Mouse (Mus musculus): ENCODE results near the gene Ube2e3. TPM values are rescaled to one million over a fixed set of nuclear protein-coding genes. Genes with fewer than 3 reads are reported as not detected.

Ube2e3 gene
- polyA plus RNA-seq (2014; fragmentation: Nextera tagmentation; extraction: Ambion mirVana), result 248 and 256 TPM in 2 replicates

GRCm38 (mm10) chr2:78867726-78868510 is at the start of gene Ube2e3:
Gene Ube2e3, plus strand, starts transcription at chr2:78868124.
- H3K27me3 ChIP-seq (ENCODE audit: control insufficient read depth, insufficient read depth, low read length), result no peaks in the 10 kb centered on the region
- peak within 1 kb of the TSS; percentile 99 for H3K9ac ChIP-seq (ENCODE audit: low read length)
- peak within 1 kb of the TSS; percentile 96 for H3K27ac ChIP-seq (ENCODE audit: low read depth, low read length)
- peaks cover 6% of the 10 kb centered on the region; the same call in 1 of the 2 replicates for H3K4me1 ChIP-seq (replicated peaks; ENCODE audit: control insufficient read depth, insufficient read depth, low read length)
- H3K4me2 ChIP-seq (ENCODE audit: low read depth, low read length, severe bottlenecking), result peak within 1 kb of the TSS; percentile 59
- DNase-seq (ENCODE audit: low spot score), result no peak
- H3K9me3 ChIP-seq (ENCODE audit: control insufficient read depth, low read length), result no peaks in the 10 kb centered on the region
- H3K4me3 ChIP-seq (ENCODE audit: low read depth, low read length), result peak within 1 kb of the TSS; percentile 86
- WGBS, result 27% methylated on average over 11 of the region's 14 CpGs
- ATAC-seq (replicated peaks; ENCODE audit: low FRiP score), result no peak
- H3K36me3 ChIP-seq (ENCODE audit: control insufficient read depth, insufficient read depth, low read length), result no peaks in the 10 kb centered on the region

- no peaks in the 10 kb centered on the region for H3K27me3 ChIP-seq (ENCODE audit: control insufficient read depth, insufficient read depth, low read length)
- no peaks in the 10 kb centered on the region for H3K9me3 ChIP-seq (ENCODE audit: control insufficient read depth, low read length)
- no peaks in the 10 kb centered on the region for H3K36me3 ChIP-seq (ENCODE audit: control insufficient read depth, insufficient read depth, low read length)
- no peak overlapping the region for H3K9ac ChIP-seq (ENCODE audit: low read length)
- no peak overlapping the region for H3K27ac ChIP-seq (ENCODE audit: low read depth, low read length)
- no peak for DNase-seq (ENCODE audit: low spot score)
- H3K4me1 ChIP-seq (replicated peaks; ENCODE audit: control insufficient read depth, insufficient read depth, low read length), result no peaks in the 10 kb centered on the region
- 91% methylated on average over 3 of the region's 3 CpGs for WGBS
- no peak overlapping the region for H3K4me2 ChIP-seq (ENCODE audit: low read depth, low read length, severe bottlenecking)
- ATAC-seq (replicated peaks; ENCODE audit: low FRiP score), result no peak
- no peak overlapping the region for H3K4me3 ChIP-seq (ENCODE audit: low read depth, low read length)
These were observed 38.0 kb upstream of the Ube2e3 start for GRCm38 (mm10) chr2:78829887-78830286.

GRCm38 (mm10) chr2:78841494-78842224 is 26.3 kb upstream of the Ube2e3 start:
- Histone ChIP-seq H3K4me1 (replicated peaks; ENCODE audit: control insufficient read depth, insufficient read depth, low read length) (no peaks in the 10 kb centered on the region), H3K4me3 (ENCODE audit: low read depth, low read length) (no peak overlapping the region), H3K9ac (ENCODE audit: low read length) (no peak overlapping the region), H3K27ac (ENCODE audit: low read depth, low read length) (no peak overlapping the region), H3K27me3 (ENCODE audit: control insufficient read depth, insufficient read depth, low read length) (no peaks in the 10 kb centered on the region), H3K4me2 (ENCODE audit: low read depth, low read length, severe bottlenecking) (no peak overlapping the region), H3K36me3 (ENCODE audit: control insufficient read depth, insufficient read depth, low read length) (no peaks in the 10 kb centered on the region), H3K9me3 (ENCODE audit: control insufficient read depth, low read length) (no peaks in the 10 kb centered on the region)
- WGBS, result 90% methylated on average over 7 of the region's 7 CpGs
- DNase-seq (ENCODE audit: low spot score) (no peak), ATAC-seq (replicated peaks; ENCODE audit: low FRiP score) (no peak)

GRCm38 (mm10) chr2:78844365-78844764 is 23.6 kb upstream of the Ube2e3 start:
- Histone ChIP-seq H3K9me3 (ENCODE audit: control insufficient read depth, low read length) (no peaks in the 10 kb centered on the region), H3K4me3 (ENCODE audit: low read depth, low read length) (no peak overlapping the region), H3K27ac (ENCODE audit: low read depth, low read length) (no peak overlapping the region), H3K9ac (ENCODE audit: low read length) (no peak overlapping the region), H3K4me2 (ENCODE audit: low read depth, low read length, severe bottlenecking) (no peak overlapping the region), H3K4me1 (replicated peaks; ENCODE audit: control insufficient read depth, insufficient read depth, low read length) (no peaks in the 10 kb centered on the region), H3K36me3 (ENCODE audit: control insufficient read depth, insufficient read depth, low read length) (no peaks in the 10 kb centered on the region), H3K27me3 (ENCODE audit: control insufficient read depth, insufficient read depth, low read length) (no peaks in the 10 kb centered on the region)
- ATAC-seq (replicated peaks; ENCODE audit: low FRiP score), result no peak
- no peak for DNase-seq (ENCODE audit: low spot score)
- WGBS, result 93% methylated on average over 5 of the region's 5 CpGs

- Histone ChIP-seq H3K27me3 (ENCODE audit: control insufficient read depth, insufficient read depth, low read length) (no peaks in the 10 kb centered on the region), H3K27ac (ENCODE audit: low read depth, low read length) (no peak overlapping the region), H3K9ac (ENCODE audit: low read length) (no peak overlapping the region), H3K4me3 (ENCODE audit: low read depth, low read length) (no peak overlapping the region), H3K4me2 (ENCODE audit: low read depth, low read length, severe bottlenecking) (no peak overlapping the region), H3K4me1 (replicated peaks; ENCODE audit: control insufficient read depth, insufficient read depth, low read length) (no peaks in the 10 kb centered on the region), H3K36me3 (ENCODE audit: control insufficient read depth, insufficient read depth, low read length) (no peaks in the 10 kb centered on the region), H3K9me3 (ENCODE audit: control insufficient read depth, low read length) (no peaks in the 10 kb centered on the region)
- ATAC-seq (replicated peaks; ENCODE audit: low FRiP score) (no peak), DNase-seq (ENCODE audit: low spot score) (no peak)
- WGBS, result 91% methylated on average over 12 of the region's 12 CpGs
These were observed 22.6 kb upstream of the Ube2e3 start for GRCm38 (mm10) chr2:78845274-78845673.

GRCm38 (mm10) chr2:78845717-78846116 is 22.2 kb upstream of the Ube2e3 start:
- no peak overlapping the region for H3K27ac ChIP-seq (ENCODE audit: low read depth, low read length)
- no peak overlapping the region for H3K4me3 ChIP-seq (ENCODE audit: low read depth, low read length)
- 81% methylated on average over 10 of the region's 10 CpGs for WGBS
- DNase-seq (ENCODE audit: low spot score) (no peak), ATAC-seq (replicated peaks; ENCODE audit: low FRiP score) (no peak)
- no peaks in the 10 kb centered on the region for H3K4me1 ChIP-seq (replicated peaks; ENCODE audit: control insufficient read depth, insufficient read depth, low read length)
- no peaks in the 10 kb centered on the region for H3K9me3 ChIP-seq (ENCODE audit: control insufficient read depth, low read length)
- H3K36me3 ChIP-seq (ENCODE audit: control insufficient read depth, insufficient read depth, low read length), result no peaks in the 10 kb centered on the region
- H3K4me2 ChIP-seq (ENCODE audit: low read depth, low read length, severe bottlenecking), result no peak overlapping the region
- no peak overlapping the region for H3K9ac ChIP-seq (ENCODE audit: low read length)
- H3K27me3 ChIP-seq (ENCODE audit: control insufficient read depth, insufficient read depth, low read length), result no peaks in the 10 kb centered on the region

GRCm38 (mm10) chr2:78854315-78854714 is 13.6 kb upstream of the Ube2e3 start:
- H3K4me2 ChIP-seq (ENCODE audit: low read depth, low read length, severe bottlenecking), result no peak overlapping the region
- H3K9me3 ChIP-seq (ENCODE audit: control insufficient read depth, low read length), result no peaks in the 10 kb centered on the region
- H3K27me3 ChIP-seq (ENCODE audit: control insufficient read depth, insufficient read depth, low read length), result no peaks in the 10 kb centered on the region
- H3K4me3 ChIP-seq (ENCODE audit: low read depth, low read length), result no peak overlapping the region
- H3K9ac ChIP-seq (ENCODE audit: low read length), result no peak overlapping the region
- H3K4me1 ChIP-seq (replicated peaks; ENCODE audit: control insufficient read depth, insufficient read depth, low read length), result no peaks in the 10 kb centered on the region
- WGBS, result 84% methylated on average over 8 of the region's 8 CpGs
- no peaks in the 10 kb centered on the region for H3K36me3 ChIP-seq (ENCODE audit: control insufficient read depth, insufficient read depth, low read length)
- H3K27ac ChIP-seq (ENCODE audit: low read depth, low read length), result no peak overlapping the region
- ATAC-seq (replicated peaks; ENCODE audit: low FRiP score) (no peak), DNase-seq (ENCODE audit: low spot score) (no peak)

- Histone ChIP-seq H3K9ac (ENCODE audit: low read length) (no peak overlapping the region), H3K9me3 (ENCODE audit: control insufficient read depth, low read length) (no peaks in the 10 kb centered on the region), H3K4me3 (ENCODE audit: low read depth, low read length) (no peak overlapping the region), H3K27ac (ENCODE audit: low read depth, low read length) (no peak overlapping the region), H3K4me2 (ENCODE audit: low read depth, low read length, severe bottlenecking) (no peak overlapping the region), H3K4me1 (replicated peaks; ENCODE audit: control insufficient read depth, insufficient read depth, low read length) (no peaks in the 10 kb centered on the region), H3K27me3 (ENCODE audit: control insufficient read depth, insufficient read depth, low read length) (no peaks in the 10 kb centered on the region), H3K36me3 (ENCODE audit: control insufficient read depth, insufficient read depth, low read length) (no peaks in the 10 kb centered on the region)
- ATAC-seq (replicated peaks; ENCODE audit: low FRiP score) (no peak), DNase-seq (ENCODE audit: low spot score) (no peak)
- WGBS, result 90% methylated on average over 6 of the region's 6 CpGs
These were observed 9.3 kb upstream of the Ube2e3 start for GRCm38 (mm10) chr2:78858628-78859027.

Data from forebrain, embryonic 11.5 days (tissue).